Mouse (Mus musculus) heart, adult 11 months (tissue): ENCODE measurements around the gene Rhoa.
"Not testable (repeated sequence)": the region's sequence is repeated elsewhere in the genome, so short reads cannot be mapped to it uniquely, and the experiment has no call there.

Source experiments
- DNase-seq: peaks from one replicate; pipeline ENCODE4 v3.0.0; 2022

Gene Rhoa

DNA sequence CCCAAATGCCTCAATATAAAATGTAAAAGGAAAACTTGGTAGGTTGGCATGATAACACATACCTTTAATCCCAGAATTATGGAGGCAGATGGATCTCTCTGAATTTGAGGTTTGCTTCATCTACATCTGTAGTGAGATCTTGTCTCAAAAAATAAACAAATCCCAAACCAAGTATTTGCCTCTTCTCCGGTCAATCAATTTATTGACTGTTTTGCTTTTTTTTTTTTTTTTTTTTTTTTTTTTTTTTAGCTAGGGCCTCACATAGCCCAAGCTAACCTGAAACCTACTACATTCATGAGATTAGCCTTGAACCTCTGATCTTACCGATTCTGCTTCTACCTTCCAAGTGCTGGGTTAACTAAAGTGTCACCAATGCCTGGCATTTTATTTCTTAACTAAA, 16.6 kb upstream of the Rhoa start:
- no peak for DNase-seq

DNA sequence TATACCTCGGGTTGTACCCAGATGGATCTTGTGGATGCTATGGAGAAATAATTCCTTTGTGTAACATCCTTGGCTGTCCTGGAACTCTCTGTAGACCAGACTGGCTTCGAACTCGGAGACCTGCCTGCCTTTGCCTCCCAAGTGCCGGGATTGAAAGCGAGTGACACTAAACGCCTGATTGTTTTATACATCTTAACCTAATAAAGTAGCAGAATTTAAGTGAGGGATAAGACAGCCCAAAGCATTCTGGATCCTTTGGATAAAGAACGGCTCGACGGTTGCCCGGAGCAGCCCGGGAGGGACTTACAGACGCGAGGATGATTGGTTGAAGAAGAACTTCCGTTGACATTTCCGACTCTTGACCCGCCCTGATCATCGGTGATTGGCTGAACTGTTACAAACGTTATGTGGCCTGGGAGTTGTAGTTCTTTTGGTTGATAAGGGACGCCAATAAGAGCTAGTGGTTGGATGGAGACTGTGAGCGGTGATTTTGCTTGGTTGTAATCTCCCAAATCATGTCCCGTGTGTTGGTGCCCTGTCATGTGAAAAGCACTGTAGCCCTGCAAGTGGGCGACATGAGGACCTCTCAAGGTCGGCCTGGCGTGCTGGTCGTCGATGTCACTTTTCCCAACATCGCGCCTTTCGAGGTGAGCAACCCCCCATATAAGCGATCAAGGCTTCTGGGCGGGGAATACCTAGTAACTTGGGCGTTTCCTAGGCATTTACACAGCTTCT, 15.7 kb upstream of the Rhoa start, which contains the start of gene Nicn1:
Nicn1 (plus strand) TSS at position 414 of the 735 bp plus-strand sequence.
- peak; percentile 100 for DNase-seq

DNA sequence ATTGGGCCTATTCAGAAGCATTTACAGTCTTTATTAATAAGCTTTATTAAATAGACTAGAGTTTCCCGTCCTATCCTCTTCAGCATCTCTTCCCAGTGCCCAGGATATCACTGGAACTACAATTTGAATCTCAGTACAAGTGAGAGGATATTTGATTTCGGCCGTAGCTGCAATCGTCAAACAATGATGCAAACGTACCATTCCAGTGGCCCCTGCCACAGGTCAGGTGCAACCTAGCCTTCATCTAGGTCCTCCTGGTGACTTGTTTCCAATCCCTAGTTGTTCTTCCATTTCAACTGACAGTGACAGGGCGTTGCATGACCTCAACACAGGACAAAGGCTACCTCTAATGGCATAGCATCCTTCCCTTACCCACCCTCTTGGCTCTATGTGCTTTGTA, 15.2 kb upstream of the Rhoa start:
- no peak for DNase-seq

DNA sequence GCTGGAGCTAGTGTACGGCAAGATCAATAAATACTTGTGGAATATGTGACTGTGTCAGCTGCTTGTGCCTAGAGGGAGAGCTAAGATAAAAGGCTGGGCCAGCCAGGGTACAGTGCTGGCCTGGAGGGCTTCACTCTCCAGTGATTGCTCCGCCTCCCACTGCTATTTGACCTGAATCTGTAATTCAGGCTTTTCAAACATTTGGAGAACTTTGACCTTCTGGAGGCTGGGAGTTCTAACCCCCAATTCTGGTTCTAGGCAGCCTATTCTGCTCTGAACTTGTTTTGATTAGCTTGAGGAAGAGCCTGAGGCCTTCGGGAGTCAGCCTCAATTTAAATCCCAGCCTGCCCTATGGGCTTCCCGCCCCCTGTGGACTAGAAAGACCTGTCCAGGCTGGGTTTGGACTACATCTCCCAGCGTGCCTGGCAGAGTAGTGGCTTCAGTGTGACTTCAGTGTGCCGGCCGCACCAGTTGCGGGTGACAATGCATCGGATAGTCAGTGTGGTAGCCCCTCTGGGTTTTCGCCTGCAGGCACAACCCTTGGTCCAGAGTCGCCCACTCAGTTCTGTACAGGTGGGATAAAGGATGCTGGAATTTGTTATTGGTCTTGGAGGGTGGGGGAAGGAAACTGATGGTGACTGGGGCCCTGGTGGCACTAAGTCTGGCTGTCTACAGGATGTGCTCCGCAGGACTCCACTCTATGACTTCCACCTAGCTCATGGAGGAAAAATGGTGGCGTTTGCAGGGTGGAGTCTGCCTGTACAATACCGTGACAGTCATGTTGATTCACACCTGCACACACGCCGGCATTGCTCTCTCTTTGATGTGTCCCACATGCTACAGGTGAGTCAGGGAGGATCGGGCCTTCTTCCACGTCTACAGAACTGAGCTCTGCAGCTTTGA, 9.2 kb upstream of the Rhoa start, which contains the start of gene Amt:
Amt (plus strand) TSS at position 401 of the 903 bp plus-strand sequence.
- no peak for DNase-seq

DNA sequence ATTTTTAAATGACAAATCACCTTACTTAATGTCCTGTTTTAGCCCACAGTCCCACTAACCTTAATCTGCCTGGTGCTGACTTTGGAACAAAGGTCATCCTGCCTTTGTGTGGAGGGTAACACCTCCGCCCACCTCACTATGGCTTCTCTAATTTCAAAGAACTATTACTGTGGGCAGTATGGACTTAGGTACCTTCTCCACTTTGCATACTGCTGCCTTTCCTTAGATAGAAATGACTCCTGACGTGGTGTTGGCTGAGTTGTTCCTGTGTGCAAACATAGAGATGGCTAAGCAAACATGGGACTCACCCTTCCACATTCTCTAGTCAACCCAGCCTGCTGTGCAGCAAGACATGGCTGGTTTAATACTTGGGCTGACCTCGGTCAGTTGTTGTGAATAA, 4.1 kb upstream of the Rhoa start:
- DNase-seq, result no peak

DNA sequence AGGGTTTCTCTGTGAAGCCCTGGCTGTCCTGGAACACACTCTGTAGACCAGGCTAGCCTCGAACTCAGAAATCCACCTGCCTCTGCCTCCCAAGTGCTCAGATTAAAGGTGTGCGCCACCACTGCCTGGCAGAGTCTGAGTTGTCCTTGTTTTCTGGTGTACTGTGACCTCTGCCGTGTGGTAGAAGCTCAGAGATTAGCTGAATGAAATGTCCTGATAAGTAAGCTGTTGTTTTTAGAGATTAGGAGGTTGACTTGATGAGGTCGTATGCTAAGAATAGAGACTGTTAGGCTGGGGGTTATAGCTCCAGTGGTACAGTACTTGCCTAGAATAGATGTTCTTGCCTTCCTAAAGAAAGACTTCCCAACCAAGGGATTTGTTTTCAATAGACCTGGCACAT, 1.2 kb upstream of the Rhoa start:
- DNase-seq, result no peak

DNA sequence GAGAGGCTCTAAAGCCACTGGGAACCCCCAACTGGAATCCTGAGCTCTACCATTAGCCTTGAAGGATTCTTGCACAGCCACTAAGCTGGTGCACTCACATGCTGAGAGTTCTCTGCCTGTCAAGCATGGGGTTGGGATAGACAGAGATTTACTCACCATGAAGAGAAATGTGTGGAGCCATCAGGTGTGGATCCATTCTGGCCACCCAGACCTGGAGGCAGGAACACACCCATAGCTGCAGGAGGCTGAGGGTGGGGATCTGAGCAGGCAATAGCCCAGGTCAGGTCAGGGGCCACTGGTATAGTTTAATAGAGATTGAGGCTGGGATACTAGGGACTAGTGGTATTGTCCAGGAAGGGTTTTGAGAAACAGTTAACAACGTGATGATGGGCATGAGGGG, 759 bp upstream of the Rhoa start:
- no peak for DNase-seq

DNA sequence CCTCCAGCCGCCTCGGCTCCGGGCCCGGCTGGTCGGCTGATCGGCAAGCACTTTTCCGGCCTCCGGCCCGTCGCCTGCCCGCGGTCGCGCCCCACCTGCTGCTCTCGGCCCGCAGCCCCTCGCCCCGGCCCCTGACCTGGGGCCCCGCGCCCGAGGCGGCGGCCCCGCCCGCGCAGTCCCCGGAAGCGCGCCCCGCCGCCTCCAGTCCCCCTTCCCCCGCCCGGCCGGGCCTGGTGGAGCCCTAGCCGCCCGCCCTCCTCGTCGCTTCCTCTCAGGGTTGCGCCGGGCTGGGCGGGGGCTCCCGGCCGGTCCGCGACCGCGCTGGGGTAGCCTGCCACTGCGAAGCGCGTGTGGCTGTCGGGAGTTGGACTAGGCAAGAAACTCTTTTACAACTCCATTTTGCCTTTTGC, 647 bp downstream of the Rhoa start:
- peak; percentile 99 for DNase-seq

DNA sequence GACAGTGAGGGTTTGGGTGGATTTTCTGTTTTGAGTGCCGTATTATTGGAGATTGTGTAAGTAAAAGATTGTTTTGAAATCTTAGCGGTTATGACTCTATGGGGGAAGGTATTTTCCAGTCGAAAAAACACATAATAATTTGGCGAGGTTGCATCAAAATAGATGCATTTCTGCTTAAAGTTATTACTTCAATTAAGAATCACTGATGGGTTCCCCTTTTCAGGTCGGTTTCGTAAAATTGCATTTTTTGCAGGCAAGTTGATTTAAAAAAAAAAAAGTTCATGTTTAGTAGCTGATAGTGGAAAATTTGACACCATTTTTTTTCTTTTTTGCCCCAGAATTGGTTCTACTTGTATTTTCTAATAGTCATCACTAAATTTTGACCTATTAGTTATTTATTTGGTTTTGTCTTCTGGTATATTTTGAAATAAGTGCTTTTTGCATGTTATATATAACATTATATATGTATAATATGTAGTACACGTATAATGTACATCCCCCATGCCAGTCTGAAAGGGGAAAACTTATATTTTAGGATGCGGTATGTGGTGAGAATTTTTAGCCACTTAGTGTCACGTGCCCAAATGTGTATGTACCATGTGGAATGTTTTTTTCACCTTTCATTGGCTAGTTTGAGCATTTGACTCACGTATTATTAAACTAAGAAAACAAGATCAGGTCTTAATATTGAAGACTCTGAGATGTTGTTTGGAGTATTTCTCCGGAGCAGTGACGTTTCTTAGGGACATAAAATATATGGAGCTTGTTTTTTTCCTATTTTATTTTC, 1.3 kb downstream of the Rhoa start:
- no peak for DNase-seq

DNA sequence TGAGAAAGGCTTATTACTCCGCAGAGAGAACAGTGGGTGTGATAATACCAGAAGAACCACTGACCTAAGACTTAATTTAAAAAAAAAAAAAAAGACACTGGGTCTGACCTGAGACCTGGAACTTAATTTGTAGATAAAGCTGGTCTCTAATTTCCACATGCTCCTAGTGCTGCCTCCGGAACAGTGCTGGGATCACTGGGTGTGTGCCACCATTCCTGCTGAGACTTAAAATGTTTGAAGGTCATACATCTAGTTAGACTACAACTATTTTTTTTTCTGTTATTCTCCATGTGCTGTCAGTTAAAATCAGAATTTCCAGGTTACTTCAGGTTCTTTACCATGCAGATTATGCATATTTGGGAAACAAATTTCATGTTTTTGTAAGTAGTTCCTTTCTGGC, 2.2 kb downstream of the Rhoa start:
- DNase-seq, result no peak

DNA sequence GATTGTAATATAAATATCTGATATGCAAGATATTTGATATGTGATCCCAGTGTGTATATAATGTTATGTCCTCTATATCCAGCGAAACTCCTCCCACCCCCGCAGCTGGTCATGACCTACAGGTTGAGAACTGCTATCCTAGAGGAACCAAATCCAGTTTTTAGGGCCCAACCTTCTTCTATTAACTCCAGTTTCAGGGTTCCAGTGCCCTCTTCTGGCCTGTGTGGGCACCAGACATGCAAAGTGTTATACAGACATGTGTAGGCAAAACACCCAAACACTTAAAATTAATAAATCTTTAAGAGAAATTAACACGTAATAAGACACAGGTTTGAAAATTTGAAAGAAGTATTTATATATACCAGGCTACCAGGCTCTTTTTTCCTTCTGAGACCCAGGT, 11.6 kb downstream of the Rhoa start:
- no peak for DNase-seq

DNA sequence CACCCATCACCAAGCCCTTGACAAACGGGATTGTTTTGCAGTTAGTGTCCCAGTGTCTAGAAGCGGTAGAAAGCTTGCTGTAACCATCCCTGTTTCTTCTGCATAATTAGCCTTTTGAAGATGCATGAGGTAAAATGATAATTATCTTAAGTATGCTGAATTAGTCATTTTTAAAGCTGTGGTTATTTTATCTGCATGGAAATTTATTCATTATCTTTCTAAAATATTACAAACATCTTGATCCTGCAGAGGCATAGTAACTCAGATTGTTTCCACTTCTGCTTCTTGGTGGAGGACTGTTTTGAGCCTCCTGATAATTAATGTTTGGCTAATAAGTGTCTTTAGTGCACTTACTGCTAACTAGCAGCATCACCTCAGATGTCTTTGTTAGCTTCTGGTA, 12.5 kb downstream of the Rhoa start:
- DNase-seq, result no peak

DNA sequence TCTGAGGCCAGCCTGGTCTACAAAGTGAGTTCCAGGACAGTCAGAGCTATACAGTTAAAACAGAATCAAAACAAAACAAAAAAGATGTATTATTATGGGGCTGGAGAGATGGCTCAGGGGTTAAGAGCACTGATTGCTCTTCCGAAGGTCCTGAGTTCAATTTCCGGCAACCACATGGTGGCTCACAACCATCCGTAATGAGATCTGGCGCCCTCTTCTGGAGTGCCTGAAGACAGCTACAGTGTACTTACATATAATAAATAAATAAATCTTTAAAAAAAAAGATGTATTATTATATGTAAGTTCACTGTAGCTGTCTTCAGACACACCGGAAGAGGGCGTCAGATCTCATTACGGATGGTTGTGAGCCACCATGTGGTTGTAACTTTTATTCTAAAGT, 16.1 kb downstream of the Rhoa start:
- DNase-seq, result not testable (repeated sequence)

DNA sequence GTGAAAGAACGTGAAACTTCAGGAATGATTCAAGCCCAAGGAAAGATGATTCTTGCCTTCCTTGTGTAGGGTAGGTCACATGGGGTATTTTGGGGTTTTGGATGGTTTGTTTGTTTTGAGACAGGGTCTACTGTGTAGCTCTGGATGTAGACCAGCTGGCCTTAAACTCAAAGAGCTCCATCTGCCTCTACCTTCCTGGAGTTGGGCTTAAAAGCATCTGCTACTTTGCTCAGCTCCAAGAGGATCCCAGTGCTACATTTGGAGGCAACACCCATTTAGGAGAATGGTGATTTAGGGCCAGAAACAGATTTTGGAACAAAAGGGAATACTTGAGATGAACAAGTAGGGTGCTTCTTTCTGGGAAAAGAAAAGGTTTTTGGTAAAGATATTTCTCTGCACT, 18.9 kb downstream of the Rhoa start:
- DNase-seq, result no peak

DNA sequence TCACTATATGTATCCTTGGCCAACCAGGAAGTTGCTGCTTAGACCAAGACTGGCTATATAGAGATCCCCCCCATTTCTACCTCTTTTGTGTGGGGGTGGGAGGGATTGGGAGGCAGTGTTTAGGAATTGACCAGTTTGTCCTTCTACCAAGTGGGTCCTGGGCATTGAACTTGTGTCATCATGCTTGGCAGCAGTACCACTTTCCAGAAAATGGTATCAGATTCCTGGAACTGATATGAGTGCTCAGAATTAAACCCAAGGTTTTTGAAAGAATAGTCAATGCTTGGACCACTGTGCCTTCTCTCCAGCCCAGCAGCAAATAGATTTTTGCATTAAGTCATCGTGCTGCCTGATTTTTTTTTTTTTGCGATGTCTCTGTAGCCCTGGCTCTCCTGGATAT, 19.9 kb downstream of the Rhoa start:
- no peak for DNase-seq

DNA sequence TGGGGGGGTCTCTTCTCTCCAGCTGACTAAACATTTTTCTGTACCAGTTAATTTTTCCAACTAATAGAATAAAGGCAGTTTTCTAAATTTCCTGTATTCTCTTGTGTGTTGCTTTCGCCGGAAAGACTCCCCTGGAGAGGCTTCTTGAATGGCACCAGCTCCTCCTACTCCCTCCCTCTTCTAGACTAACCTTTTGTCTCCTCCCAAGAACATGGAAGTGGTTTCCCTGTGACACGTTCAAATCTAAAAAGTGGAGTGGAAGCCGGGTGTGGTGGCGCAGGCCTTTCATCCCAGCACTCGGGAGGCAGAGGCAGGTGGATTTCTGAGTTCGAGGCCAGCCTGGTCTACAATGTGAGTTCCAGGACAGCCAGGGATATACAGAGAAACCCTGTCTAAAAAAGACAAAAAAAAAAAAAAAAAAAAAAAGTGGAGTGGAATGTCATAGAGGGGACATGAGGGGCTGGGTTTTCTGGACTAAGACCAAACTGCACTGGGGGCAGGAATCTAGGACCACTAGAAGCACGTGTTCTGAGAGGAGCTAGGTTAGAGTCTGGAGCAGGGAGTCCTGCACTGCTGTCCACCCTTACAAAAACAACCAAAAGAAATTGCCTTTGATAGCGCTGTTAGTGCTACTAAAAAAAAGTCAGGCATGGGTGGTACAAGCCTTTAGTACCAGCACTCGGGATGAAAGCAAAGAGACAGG, 32.1 kb downstream of the Rhoa start:
- DNase-seq, result peak; percentile 90

DNA sequence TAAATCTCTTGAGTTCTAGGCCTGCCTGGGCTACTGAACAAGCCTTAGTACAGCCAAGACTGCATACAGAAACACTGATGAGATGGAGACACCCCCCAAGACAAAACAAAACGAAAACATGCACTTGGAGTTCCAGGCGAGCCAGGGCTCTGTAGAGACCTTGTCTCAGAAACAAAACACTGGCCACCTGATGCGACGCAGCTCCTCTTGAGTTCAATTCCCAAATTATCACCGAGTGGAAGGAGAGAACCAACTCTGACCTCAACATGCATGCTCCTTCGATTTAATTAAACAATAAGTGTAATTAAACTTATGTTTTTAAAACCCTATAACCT, 32.6 kb downstream of the Rhoa start:
- DNase-seq, result peak; percentile 90

DNA sequence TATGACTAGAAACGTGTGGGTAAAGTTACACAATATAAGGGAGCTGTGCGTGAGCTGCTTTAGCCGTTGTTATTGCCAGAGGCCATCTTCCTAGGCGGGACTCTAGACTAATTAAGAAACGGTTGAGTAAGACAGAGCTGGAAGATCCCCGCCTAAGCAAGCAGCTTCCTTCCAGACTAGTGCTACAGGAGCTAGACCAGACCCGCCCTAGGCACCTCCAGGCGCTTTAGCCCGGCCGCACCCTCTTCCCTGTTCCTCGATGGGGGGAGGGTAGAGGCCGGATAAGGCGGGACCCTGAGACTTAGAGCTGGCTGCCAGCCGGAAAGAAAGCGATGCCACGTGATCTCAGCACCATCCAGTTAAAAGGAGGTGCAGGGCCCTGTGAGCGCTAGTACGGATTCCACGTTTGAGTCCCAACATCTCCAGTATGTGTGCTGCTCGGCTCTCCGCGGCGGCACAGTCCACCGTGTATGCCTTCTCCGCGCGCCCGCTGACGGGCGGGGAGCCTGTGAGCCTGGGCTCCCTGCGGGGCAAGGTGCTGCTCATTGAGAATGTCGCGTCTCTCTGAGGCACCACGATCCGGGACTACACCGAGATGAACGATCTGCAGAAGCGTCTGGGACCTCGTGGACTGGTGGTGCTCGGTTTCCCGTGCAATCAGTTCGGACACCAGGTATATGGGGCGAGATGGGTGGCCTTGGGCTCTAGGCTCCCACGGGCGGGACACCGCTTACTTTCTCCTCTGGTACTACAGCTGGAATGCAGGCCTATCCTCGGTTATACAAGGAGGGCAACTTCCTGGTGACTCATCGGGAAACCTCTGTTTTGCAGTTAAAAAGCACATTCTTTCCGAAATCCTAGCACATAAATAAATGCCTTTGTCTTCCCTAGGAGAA, 33.2 kb downstream of the Rhoa start, which contains the start of gene Gpx1:
Gpx1 (plus strand) TSS at position 18 of the 896 bp plus-strand sequence.
- DNase-seq, result peak; percentile 100

DNA sequence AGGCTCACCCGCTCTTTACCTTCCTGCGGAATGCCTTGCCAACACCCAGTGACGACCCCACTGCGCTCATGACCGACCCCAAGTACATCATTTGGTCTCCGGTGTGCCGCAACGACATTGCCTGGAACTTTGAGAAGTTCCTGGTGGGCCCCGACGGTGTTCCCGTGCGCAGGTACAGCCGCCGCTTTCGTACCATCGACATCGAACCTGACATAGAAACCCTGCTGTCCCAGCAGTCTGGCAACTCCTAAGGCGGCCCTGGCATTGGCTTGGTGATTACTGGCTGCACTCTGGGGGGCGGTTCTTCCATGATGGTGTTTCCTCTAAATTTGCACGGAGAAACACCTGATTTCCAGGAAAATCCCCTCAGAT, 33.9 kb downstream of the Rhoa start:
- peak; percentile 95 for DNase-seq

DNA sequence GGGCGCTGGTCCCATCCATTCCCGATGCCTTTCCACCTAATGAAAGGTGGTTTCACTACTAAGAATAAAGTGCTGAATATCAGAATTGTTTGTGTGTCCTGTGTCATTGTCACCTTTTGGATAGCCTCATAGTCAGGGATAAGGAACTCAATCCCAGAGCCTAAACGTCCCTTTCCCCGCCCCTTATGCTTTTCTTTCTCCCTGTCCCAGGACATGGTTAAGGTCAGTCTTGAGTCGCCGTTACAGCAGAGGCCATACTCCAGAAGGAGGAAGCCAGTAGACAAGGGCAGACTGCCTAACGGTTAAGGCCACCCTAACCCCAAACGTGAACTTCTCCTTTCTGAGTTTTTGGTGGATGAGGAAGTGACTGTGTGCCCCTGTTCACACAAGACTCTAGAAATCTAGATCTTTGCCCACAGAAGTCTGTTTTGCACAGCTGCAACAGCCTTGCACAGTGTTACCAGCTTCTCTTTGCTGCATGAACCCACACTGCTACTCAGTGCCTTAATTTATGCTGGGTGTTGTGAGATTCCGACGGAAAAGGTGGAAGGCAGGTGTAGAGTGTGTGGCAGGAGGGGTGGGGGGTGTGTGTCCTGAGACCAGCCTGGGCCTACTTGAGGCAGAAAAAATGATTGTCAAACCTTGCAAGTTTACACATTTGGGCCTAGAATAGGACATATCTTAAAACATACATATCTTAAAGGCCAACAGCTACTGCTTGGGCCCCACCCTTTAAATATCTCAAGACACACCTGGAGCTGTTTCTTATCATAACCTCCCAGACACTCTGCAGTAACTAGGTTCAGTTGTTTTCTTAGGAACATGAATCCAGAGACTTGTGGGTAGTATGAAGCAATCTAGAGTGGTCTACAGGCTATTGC, 34.6 kb downstream of the Rhoa start:
- DNase-seq, result peak; percentile 95

DNA sequence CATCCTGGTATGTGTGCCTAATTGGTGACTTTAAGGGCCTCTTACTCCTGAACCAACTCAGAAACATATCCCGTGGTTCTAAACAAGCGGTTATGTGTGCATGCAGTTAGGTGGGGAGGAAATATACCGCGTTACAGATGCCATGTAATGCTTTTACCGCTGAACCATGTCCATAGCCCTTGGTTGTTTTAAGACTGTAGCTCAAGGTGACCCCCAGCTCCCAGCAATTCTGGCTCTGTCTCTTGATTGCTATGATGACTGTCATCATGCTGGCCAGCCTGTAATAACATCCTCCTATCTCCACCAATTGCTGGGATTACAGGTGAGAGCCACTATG, 35.2 kb downstream of the Rhoa start:
- DNase-seq, result no peak
